Mouse (Mus musculus) gastrocnemius, postnatal 4 days (tissue): Measurements from ENCODE around the gene Gnai3. TPM values are rescaled to one million over a fixed set of nuclear protein-coding genes. Genes with fewer than 3 reads are reported as not detected.
A peak's percentile ranks its signal among the peaks of the same experiment; 100 is the strongest.

Experiments
- DNase-seq, 2 experiments: peaks; one replicate each; pipeline ENCODE4 v3.0.0; 2021 to 2022; ENCODE audit warnings: low spot score in 2 of 2, mixed read lengths in 2 of 2
- long read RNA-seq, 2 experiments: library from polyadenylated mRNA; stranded (forward); transcript quantifications; one replicate each; pipeline ENCODE4 v2.0.0; 2021
- total RNA-seq, 2 experiments: library from RNA; stranded (reverse); gene quantifications; 2 replicates each; pipeline ENCODE4 v1.2.3; 2021

Gnai3 gene
- 10 to 100 TPM; 56.6 to 60.5 TPM for total RNA-seq
- long read RNA-seq, experiment 1, transcript Gnai3-201 (9 exons, 3,262 nt): major isoform, 89 of 93 reads
- long read RNA-seq, experiment 1, partial matches to known transcripts: 1 of 93 reads
- long read RNA-seq, experiment 1, other reads (novel, unspliced or antisense): 3 of 93 reads
- long read RNA-seq, experiment 2, transcript Gnai3-201 (9 exons, 3,262 nt): major isoform, 96 of 101 reads
- long read RNA-seq, experiment 2, partial matches to known transcripts: 3 of 101 reads
- long read RNA-seq, experiment 2, other reads (novel, unspliced or antisense): 2 of 101 reads

DNA sequence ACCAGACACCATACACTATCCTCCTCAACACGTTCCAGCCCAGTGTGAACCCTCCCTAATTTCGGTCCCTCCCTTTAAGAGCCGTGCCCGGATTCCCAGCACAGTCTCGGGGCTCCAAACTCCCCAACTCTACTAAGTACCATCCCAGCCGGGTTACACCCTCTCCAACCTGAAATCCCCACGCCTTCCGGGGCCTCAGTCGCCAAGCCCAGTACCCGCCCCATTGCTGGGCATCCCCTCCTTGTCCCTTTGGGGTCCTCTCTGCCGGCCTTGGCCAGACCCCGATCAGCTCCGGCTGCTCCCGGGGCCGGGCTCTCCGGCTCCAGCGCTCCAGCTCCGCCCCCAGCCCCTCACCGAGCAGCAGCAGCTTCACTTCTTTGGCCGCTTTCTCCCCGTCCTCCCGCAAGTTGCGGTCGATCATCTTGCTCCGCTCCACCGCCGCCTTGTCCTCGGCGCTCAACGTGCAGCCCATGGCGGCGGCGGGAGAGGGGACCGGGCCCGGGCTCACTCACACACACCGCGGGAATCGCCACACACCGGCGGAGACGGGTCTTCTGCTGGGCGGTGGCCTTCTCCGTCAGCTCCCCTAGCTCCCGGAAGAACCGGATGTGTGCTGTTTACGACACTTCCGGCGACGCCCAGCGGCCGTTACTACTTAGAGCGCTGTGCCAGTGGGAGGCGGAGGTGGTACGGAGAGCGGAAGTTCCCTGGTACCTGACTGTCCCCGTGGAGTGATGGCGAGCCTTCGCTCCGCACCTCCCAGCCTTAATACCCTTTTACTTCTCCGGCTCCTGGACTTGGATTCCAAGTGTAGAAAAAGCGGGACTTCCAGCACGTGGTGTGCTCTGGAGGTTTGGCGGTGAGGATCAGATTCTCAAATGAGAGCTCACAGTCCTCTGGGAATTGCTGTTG, at the start of gene Gnai3:
TSS of gene Gnai3 (minus strand) at position 613 of the 912 bp plus-strand sequence.
- DNase-seq: peak; percentile 67 to 90

GRCm38 (mm10) chr3:108195287-108195686, 49.3 kb upstream of the Gnai3 start:
- DNase-seq: no peak

DNA sequence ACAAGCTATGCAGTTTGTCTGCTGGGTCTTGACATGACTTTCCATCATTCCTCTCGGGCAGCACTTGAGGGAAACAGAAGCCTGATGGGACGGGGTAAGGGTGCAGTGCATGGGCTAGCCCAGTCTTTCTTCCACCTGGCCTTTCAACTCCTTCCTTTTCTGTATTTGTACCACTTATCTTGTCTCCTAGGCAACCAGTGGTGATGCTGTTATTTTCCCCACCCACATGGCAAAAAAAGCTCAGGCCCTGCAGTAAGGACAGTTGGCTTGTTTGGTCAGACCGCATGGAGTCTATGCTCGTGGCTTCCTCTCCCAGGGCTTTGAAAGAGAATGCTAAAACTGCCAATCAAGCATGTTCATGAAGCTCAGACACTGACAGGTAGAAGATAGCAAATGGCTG, 47.7 kb upstream of the Gnai3 start:
- no peak for DNase-seq

DNA sequence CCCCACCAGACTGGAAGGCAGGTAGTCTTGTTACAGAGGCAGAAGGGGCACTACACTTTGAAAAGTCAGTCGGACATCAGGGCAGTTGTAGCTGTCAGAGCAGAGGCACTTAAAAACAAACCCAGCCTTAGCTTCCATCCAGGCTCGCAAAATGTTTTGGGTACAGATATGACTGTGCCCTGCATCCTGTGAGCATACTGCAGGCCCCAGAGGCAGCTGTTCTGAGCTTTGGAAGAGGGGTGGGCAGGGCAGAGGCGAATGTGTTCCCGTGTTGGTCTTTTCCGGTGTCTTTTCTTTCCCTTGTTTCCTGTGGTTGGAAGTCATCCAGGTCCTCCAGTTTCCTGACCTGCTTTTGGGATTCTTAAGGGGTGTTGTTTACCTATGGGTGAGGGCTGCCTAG, 44.0 kb upstream of the Gnai3 start:
- DNase-seq: no peak

DNA sequence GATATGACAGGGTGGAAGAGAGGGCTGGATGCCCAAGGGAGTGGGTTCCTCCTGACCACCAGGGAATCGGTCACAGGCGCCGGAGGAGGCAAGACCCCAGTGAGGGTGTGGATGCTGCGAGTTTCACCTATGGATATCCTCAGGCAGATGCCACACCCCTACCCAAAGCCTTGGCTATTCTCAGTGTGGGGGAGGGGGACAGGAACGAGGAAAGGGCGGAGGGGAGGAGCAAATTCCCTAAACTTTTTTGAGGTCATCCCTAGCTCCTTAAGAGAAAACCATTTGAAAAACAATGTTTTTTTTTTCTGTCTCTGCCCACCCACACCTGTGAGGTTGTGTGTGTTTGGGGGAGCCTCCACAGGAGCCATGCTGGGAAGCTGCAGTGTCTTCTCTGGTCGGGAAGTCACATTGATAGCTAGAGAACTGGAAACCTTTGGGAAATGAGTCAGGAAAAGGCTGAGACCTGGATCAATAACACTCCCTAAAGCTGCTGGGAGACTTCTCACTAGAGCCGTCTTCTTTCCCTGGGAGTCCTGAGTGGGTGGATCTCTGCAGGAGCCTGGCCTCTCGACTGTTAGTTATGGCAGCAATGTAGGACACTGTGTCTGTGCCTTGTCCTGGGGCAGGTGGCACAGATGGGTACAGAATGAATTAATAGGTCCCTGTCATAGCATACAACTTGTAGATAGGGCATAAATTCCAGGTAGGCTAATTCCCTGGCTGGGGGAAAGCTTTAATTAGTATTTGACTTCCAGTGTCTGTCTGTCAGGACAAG, 43.0 kb upstream of the Gnai3 start:
- DNase-seq: no peak

GRCm38 (mm10) chr3:108187111-108187795, 41.3 kb upstream of the Gnai3 start:
- peak in 1 of 2 experiments; percentile 48 for DNase-seq

DNA sequence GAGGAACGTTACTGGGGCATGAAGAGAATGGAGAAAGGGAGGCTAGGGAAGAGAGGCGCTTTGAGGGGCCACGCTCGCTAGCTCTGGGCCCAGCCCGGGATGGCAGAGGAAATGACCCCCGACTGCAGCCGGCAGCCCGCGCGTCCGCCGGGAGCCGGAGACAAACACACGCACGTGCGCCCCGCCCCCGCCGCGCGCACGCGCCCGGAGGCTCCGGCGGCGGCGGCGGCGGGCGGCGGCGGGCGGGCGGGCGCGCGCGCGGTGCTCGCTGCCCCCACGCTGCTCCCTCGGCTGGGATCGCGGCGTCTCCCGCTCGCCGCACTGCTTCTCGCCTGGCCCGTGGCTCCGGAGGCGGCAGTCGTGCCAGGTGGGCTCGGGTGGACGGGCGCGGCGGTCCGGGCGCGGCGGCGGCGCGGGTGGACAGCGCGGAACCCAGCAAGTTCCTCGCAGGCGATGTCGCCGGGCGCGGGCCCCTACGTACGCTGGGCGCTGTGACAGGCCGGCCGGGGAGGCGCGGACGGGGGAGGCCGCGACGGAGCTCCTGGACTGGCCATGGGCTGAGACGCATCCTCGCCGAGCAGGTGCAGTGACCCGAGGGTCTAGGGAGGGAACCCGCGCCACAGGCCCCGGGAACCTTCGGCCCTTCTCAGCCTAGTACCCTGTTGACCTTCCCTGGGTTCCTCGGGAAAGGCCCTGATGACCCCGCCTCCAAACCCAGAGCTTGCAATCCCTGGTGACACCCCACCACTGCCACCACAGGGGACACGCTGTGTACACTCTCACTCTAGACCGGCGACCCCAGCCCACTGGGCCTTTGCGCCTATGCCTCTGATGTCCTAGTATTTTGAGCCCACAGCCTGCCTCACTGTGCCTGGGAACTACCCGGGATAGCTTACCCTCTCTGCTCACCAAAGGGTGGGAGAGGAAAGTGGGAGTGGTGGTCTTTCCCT, 40.4 kb upstream of the Gnai3 start, which contains the start of gene Amigo1:
TSS of gene Amigo1 (plus strand) at position 238 of the 950 bp plus-strand sequence.
- DNase-seq: peak in 1 of 2 experiments; percentile 57

DNA sequence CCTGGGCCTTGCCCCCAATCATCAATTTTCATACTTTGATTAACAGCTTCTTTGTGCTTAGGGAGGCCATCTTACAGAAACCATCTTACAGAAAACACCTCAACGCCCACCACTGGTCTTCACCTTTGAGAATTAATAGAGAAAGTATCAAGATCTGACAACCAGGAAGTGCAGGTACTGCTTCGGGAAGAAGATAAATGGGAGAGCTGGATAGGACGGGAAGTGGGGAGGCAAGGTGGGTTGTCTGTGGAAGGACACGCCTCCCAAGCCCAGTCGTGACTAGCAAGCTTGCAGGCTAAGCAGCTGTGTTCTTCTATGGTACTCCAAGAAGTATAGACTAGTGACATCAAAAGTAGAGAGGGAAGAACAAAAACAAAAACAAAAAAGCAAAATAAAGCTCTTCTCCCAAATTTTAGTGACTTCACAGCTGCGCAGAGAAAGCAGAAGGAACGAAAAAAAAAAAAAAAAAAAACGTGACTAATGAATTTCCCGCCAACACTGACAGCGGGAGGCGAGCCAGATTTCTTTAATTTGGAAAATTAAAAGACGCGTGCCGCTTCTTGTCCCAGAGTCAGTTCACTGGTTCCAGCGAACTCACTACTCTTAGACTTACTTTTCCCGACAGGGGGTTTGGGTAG, 39.6 kb upstream of the Gnai3 start:
- DNase-seq: peak in 1 of 2 experiments; percentile 6

DNA sequence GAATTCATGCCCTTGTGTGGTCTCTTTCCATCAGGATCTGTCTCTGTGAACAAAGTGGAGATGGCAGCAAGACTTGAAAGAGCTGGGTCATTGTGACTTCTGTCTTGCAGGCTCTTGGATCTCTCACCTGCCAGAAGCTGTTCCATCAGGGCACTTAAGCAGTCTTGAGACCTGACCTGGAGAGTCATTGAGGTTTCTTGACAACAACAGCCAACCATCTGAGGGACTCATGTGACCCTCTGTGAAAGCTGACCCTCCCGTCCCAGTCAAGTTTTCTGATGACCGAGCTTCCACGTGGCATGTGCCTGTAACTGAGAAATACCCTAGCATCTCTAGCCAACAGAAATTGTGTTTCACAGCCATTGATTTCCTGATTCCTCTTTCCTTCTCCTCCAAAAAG, 38.8 kb upstream of the Gnai3 start:
- DNase-seq: peak in 1 of 2 experiments; percentile 7

GRCm38 (mm10) chr3:108180514-108180913, 34.6 kb upstream of the Gnai3 start:
- DNase-seq: no peak

GRCm38 (mm10) chr3:108178756-108179715, 33.1 kb upstream of the Gnai3 start:
- peak in 1 of 2 experiments; percentile 77 for DNase-seq

DNA sequence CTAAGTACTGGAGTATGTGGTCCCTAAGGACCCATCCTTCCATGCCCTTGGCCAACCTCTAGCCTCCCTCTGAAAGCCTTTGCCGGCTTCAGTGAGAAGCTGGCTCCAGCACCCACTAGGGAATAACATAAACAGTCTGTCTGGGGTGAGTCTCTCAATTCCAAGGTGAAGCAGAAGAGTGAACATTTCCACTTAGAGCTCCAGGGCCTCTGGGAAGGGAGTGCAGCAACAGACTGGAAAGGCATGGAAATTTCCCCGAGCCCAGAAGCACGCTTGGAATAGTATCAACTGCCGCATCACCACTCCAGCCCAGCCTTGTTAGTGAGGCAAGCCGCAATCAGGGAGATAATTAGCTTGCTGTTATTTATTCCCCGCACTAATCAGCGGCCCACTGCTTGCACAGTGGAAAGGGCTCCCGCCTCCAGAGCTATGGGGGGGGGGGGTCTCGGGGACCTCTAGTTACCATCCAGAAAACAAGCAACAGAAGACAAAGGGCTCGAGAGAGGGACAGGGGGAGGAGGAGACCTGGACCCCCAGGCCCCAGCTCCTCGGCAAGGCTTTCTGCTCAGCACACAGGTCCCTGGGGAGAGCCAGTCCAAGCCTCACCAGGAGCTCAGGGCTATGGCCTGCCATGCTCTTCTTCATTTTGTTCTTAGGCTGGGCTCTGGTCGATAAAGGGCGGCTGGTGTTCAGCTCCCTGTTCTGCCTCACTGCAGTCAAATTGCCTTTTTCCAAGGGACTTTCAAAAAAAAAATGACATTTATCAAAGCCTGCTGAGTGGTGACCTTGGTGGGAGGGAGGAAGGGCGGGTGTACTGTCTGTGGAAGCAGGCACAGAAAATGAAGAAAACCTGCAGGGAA, 29.0 kb upstream of the Gnai3 start:
- peak in 1 of 2 experiments; percentile 54 for DNase-seq

- no peak for DNase-seq
Measured at GRCm38 (mm10) chr3:108169199-108169598, 23.3 kb upstream of the Gnai3 start.

- peak in 1 of 2 experiments; percentile 63 for DNase-seq
Measured at GRCm38 (mm10) chr3:108167499-108167898, 21.6 kb upstream of the Gnai3 start.

GRCm38 (mm10) chr3:108166486-108167211, 20.7 kb upstream of the Gnai3 start:
- peak in 1 of 2 experiments; percentile 65 for DNase-seq
